Mouse (Mus musculus) heart, embryonic 12.5 days (tissue): ENCODE data around the gene Eri2. TPM values are rescaled to one million over a fixed set of nuclear protein-coding genes. Genes with fewer than 3 reads are reported as not detected.
"Not testable (repeated sequence)": the region's sequence is repeated elsewhere in the genome, so short reads cannot be mapped to it uniquely, and the experiment has no call there.

Experiments
- ATAC-seq: fragments of 200-750 bp; cut with Nextera tagmentation; 2 replicates; pipeline ENCODE4 v1.8.0; 2017; ENCODE audit warnings: moderate TSS enrichment, moderate library complexity; ENCODE audit not compliant: insufficient number of reproducible peaks, low FRiP score
- H3K27ac ChIP-seq: fragments of 300-500 bp; sonication (generic); 2 replicates; pipeline ENCODE4 v1.5.1; 2016; ENCODE audit warnings: mild to moderate bottlenecking, moderate library complexity; ENCODE audit not compliant: poor library complexity, severe bottlenecking
- H3K27me3 ChIP-seq: fragments of 300-500 bp; sonication (generic); replicated peaks from 2 replicates; pipeline ENCODE4 v1.6.1; 2016; ENCODE audit warnings: mild to moderate bottlenecking, moderate library complexity
- H3K36me3 ChIP-seq: fragments of 300-500 bp; sonication (generic); 2 replicates; pipeline ENCODE4 v1.6.1; 2016; ENCODE audit warnings: mild to moderate bottlenecking, moderate library complexity
- H3K4me1 ChIP-seq: fragments of 300-500 bp; sonication (generic); replicated peaks from 2 replicates; pipeline ENCODE4 v1.6.1; 2016; ENCODE audit warnings: mild to moderate bottlenecking
- H3K4me2 ChIP-seq: fragments of 300-500 bp; sonication (generic); 2 replicates; pipeline ENCODE4 v1.6.1; 2016; ENCODE audit warnings: mild to moderate bottlenecking, moderate library complexity
- H3K4me3 ChIP-seq: fragments of 300-500 bp; sonication (generic); 2 replicates; pipeline ENCODE4 v1.5.1; 2016; ENCODE audit warnings: mild to moderate bottlenecking
- H3K9ac ChIP-seq: fragments of 300-500 bp; sonication (generic); 2 replicates; pipeline ENCODE4 v1.6.1; 2016; ENCODE audit warnings: mild to moderate bottlenecking, moderate library complexity
- H3K9me3 ChIP-seq: fragments of 300-500 bp; sonication (generic); replicated peaks from 2 replicates; pipeline ENCODE4 v1.6.1; 2016; ENCODE audit warnings: mild to moderate bottlenecking, moderate library complexity
- WGBS: fragments of 180-500 bp; shearing (Covaris S2); methylation state at CpG from one replicate; pipeline ENCODE4 v1.1.7; 2016; 5-methylcytosine and 5-hydroxymethylcytosine counted together
- polyA plus RNA-seq: library from polyadenylated mRNA; unstranded; fragments of >200 nt; fragmentation: Nextera tagmentation; extraction: Ambion mirVana; gene quantifications from 2 replicates; pipeline ENCODE4 v1.2.1, GENCODE M21; 2016

The Eri2 gene
- polyA plus RNA-seq, 1 experiment from 2014 or later, result 17.4 TPM

- H3K36me3 ChIP-seq, H3K27ac ChIP-seq, H3K4me1 ChIP-seq, H3K9me3 ChIP-seq: not testable (repeated sequence)
- peak; percentile 71 for ATAC-seq
- 2% methylated on average over 34 of the region's 44 CpGs for WGBS
- Histone ChIP-seq H3K27me3 (peaks cover 14% of the 10 kb centered on the region; the same call in 1 of the 2 replicates), H3K4me2 (peak overlapping the region; percentile 69), H3K9ac (peak overlapping the region; percentile 62; the same call in 1 of the 2 replicates), H3K4me3 (peak overlapping the region; percentile 47)
These were observed 53.9 kb downstream of the Eri2 start for GRCm38 (mm10) chr7:119739798-119740468.

- ATAC-seq, result peak; percentile 53
- Histone ChIP-seq H3K9ac (no peak overlapping the region), H3K27me3 (peaks cover 10% of the 10 kb centered on the region; the same call in 1 of the 2 replicates), H3K9me3 (0 out of 2 replicates have a peak, but pooled peaks cover 2% of the 10 kb centered on the region), H3K27ac (no peak overlapping the region), H3K4me3 (no peak overlapping the region), H3K4me2 (no peak overlapping the region), H3K36me3 (no peaks in the 10 kb centered on the region), H3K4me1 (no peaks in the 10 kb centered on the region)
- 75% methylated on average over 2 of the region's 2 CpGs for WGBS
These were observed 55.0 kb downstream of the Eri2 start for GRCm38 (mm10) chr7:119738877-119739276.

- H3K9ac ChIP-seq, H3K36me3 ChIP-seq, H3K27me3 ChIP-seq, ATAC-seq, H3K4me2 ChIP-seq, H3K27ac ChIP-seq, H3K9me3 ChIP-seq, H3K4me3 ChIP-seq, H3K4me1 ChIP-seq: not testable (repeated sequence)
- WGBS, result 80% methylated on average over 4 of the region's 4 CpGs
These were observed 62.6 kb downstream of the Eri2 start for GRCm38 (mm10) chr7:119731262-119731661.

- no peak overlapping the region for H3K27ac ChIP-seq
- peaks cover 5% of the 10 kb centered on the region; the same call in 1 of the 2 replicates for H3K27me3 ChIP-seq
- ATAC-seq, result no peak
- H3K9me3 ChIP-seq, result no peaks in the 10 kb centered on the region; the same call in 1 of the 2 replicates
- no peaks in the 10 kb centered on the region for H3K36me3 ChIP-seq
- H3K4me1 ChIP-seq, result no peaks in the 10 kb centered on the region
- no peak overlapping the region for H3K4me2 ChIP-seq
- no peak overlapping the region for H3K9ac ChIP-seq
- WGBS, result 84% methylated on average over 2 of the region's 2 CpGs
- no peak overlapping the region for H3K4me3 ChIP-seq
These were observed 66.2 kb downstream of the Eri2 start for GRCm38 (mm10) chr7:119727621-119728020.

GRCm38 (mm10) chr7:119720947-119721310 is 72.9 kb downstream of the Eri2 start:
- WGBS, result 13% methylated on average over 8 of the region's 8 CpGs
- H3K27ac ChIP-seq, result no peak overlapping the region; the same call in 1 of the 2 replicates
- peaks cover 27% of the 10 kb centered on the region for H3K36me3 ChIP-seq
- peaks cover 6% of the 10 kb centered on the region for H3K4me1 ChIP-seq
- peak overlapping the region; percentile 96 for H3K4me3 ChIP-seq
- H3K9me3 ChIP-seq, result no peaks in the 10 kb centered on the region
- H3K9ac ChIP-seq, result peak overlapping the region; percentile 93; the same call in 1 of the 2 replicates
- 0 out of 2 replicates have a peak, but pooled peaks have one; percentile 3 for ATAC-seq
- H3K27me3 ChIP-seq, result peaks cover 5% of the 10 kb centered on the region; the same call in 1 of the 2 replicates
- peak overlapping the region; percentile 78 for H3K4me2 ChIP-seq

- Histone ChIP-seq H3K36me3 (peaks cover 32% of the 10 kb centered on the region), H3K4me2 (peak within 1 kb of the TSS; percentile 78), H3K27ac (peak within 1 kb of the TSS; percentile 54), H3K4me1 (peaks cover 6% of the 10 kb centered on the region), H3K4me3 (peak within 1 kb of the TSS; percentile 96), H3K9me3 (no peaks in the 10 kb centered on the region), H3K9ac (peak within 1 kb of the TSS; percentile 93), H3K27me3 (peaks cover 5% of the 10 kb centered on the region; the same call in 1 of the 2 replicates)
- ATAC-seq, result peak; percentile 95
- under 1% methylated on average over 57 of the region's 60 CpGs for WGBS
These were observed 73.5 kb downstream of the Eri2 start, which contains the start of gene Thumpd1 for GRCm38 (mm10) chr7:119720253-119720946. Gene Thumpd1, minus strand, starts transcription at chr7:119720798.

Other genes starting within 250 kb of the Eri2 start
- gene Acsm2, start 239.7 kb downstream of the Eri2 start, polyA plus RNA-seq, result not detected in 2 replicates
- not detected in 2 replicates for gene Acsm1, start 187.0 kb downstream of the Eri2 start, polyA plus RNA-seq
- not detected in 2 replicates for gene Acsm4, start 104.0 kb downstream of the Eri2 start, polyA plus RNA-seq
- 58.4 and 59.6 TPM in 2 replicates for gene Thumpd1, start 73.3 kb downstream of the Eri2 start, polyA plus RNA-seq
- 0.14 and 0.52 TPM in 2 replicates for gene Acsm3, start 33.1 kb downstream of the Eri2 start, polyA plus RNA-seq
- gene Rexo5, start 52 bp downstream of the Eri2 start, polyA plus RNA-seq, result 18.7 and 22.8 TPM in 2 replicates
- gene Lyrm1, start 101.8 kb upstream of the Eri2 start, polyA plus RNA-seq, result 9.2 and 9.8 TPM in 2 replicates
- gene Dcun1d3, start 102.2 kb upstream of the Eri2 start, polyA plus RNA-seq, result 9.9 and 12.9 TPM in 2 replicates